Mouse (Mus musculus) gastrocnemius, adult 8-10 months (tissue): Measurements from ENCODE around the gene Vmn1r66. TPM values are rescaled to one million over a fixed set of nuclear protein-coding genes. Genes with fewer than 3 reads are reported as not detected.
"Not testable (repeated sequence)": the region's sequence is repeated elsewhere in the genome, so short reads cannot be mapped to it uniquely, and the experiment has no call there.

Experiments used
- DNase-seq, 2 experiments: peaks; one replicate each; pipeline ENCODE4 v3.0.0; 2022; ENCODE audit warnings: low spot score in 2 of 2
- total RNA-seq, 4 experiments: library from RNA; stranded (reverse); gene quantifications; 2 replicates each; pipeline ENCODE4 v1.2.4; 2022

Gene Vmn1r66
- not detected for total RNA-seq

GRCm38 (mm10) chr7:10277906-10278305 lies at the start of gene Vmn1r66:
Vmn1r66 (minus strand) TSS chr7:10278006.
- no peak for DNase-seq

DNA sequence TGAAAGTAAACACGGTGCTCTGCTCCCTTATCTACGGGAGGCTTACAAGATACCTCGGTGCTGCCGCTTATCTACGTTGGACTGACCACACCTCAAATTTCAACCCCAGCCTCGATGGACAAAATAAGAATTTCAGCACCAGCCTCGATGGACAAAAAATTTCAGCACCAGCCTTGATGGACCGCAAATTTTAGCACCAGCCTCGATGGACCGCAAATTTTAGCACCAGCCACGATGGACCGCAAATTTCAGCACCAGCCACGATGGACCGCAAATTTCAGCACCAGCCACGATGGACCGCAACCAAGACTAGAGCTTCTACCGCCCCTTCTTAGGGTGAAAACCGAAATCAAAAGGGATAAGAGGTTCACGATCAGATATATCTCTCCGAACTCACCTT lies 47.7 kb upstream of the Vmn1r66 start:
- DNase-seq, result not testable (repeated sequence)

DNA sequence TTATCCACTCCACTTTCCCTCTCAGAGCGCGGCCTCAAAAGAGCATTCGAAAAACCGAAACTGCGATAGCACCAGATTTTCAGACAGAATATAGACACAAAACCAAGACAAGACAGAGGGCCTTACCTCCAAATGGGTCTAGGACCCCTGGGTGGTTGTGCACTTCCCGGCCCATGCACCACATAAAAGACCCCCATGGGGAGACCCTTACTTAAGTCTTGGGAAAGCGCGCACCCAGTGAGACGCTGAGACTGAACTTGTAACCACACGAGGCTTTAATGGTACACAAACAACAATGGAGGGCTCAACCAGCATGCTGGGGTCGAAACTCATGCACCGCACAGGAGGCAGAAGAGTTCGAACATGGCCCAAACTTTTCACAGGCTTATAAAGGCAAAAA lies 25.7 kb downstream of the Vmn1r66 start:
- DNase-seq, result no peak

- DNase-seq, result no peak
Measured at GRCm38 (mm10) chr7:10249146-10249545, 28.7 kb downstream of the Vmn1r66 start.

Other genes starting within 250 kb of the Vmn1r66 start
- gene Vmn2r50, start 224.7 kb downstream of the Vmn1r66 start, total RNA-seq, result not detected
- not detected for gene Vmn2r51, start 172.3 kb downstream of the Vmn1r66 start, total RNA-seq
- not detected for gene Vmn2r52, start 101.4 kb downstream of the Vmn1r66 start, total RNA-seq
- gene Vmn1r67, start 165.3 kb upstream of the Vmn1r66 start, total RNA-seq, result not detected
- gene Zik1, start 217.4 kb upstream of the Vmn1r66 start, total RNA-seq, result 1 to 10 TPM; 1.1 to 1.4 (median 1.2) TPM